In the genomic region with DNA sequence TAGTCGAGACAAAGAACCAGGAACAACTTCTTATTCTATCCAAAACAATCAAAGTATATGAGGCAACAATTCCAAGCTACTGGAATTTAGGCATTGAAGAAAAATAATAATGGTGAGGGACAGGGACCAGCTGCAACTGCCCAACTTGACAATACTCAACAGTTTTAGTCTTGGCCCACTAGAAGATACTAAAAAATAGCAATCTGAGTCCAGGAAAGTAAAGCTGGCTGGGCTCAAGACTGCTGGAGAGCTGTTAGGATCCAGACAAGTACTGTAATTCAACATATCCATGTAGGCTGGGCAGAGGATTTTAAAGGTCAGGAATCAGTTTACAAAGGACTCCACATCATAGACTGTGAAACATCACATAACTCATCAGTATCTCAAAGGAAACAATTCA, we compare ENCODE assay signal across 12 mouse cellular contexts.
"Had no signal": no experiment of that assay in that cellular context is flagged by ENCODE, and none has a peak within 500 bp of the region (broad histone marks: within the 10 kb centered on the region; RNA-seq: fewer than 3 reads in every experiment).

No protein-coding gene starts in this region.

- H3K9ac ChIP-seq: intestine, embryonic 15.5 days; liver, embryonic 13.5 days; lung, embryonic 15.5 days had no signal

- H3K27me3 ChIP-seq: intestine, embryonic 15.5 days; liver, embryonic 13.5 days; lung, embryonic 15.5 days had no signal

- ATAC-seq: intestine, embryonic 15.5 days had no signal

- H3K36me3 ChIP-seq: intestine, embryonic 15.5 days; liver, embryonic 13.5 days had no signal

- H3K27ac ChIP-seq: intestine, embryonic 15.5 days; left cerebral cortex, adult 2 months; liver, embryonic 13.5 days; lung, embryonic 15.5 days had no signal

- H3K4me2 ChIP-seq: intestine, embryonic 15.5 days; liver, embryonic 13.5 days; lung, embryonic 15.5 days; midbrain, embryonic 11.5 days had no signal

- DNase-seq: kidney, adult 18-20 months; kidney, postnatal 14 days; layer of hippocampus, postnatal 36 days; liver, embryonic 13.5 days; lung, postnatal 36 days; midbrain, embryonic 14.5 days; thymus, adult 18-20 months; thymus, postnatal 36 days had no signal

- H3K4me3 ChIP-seq: intestine, embryonic 15.5 days; left cerebral cortex, adult 2 months; liver, embryonic 13.5 days; lung, embryonic 15.5 days had no signal

- H3K4me1 ChIP-seq: intestine, embryonic 15.5 days had no signal

- H3K9me3 ChIP-seq: intestine, embryonic 15.5 days; liver, embryonic 13.5 days; lung, embryonic 15.5 days had no signal
